Mouse (Mus musculus): ENCODE data around the gene Sgta. TPM values are rescaled to one million over a fixed set of nuclear protein-coding genes. Genes with fewer than 3 reads are reported as not detected.
"Not testable (repeated sequence)": the region's sequence is repeated elsewhere in the genome, so short reads cannot be mapped to it uniquely, and the experiment has no call there.

Sgta gene
- polyA plus RNA-seq, 1 experiment from 2014 or later: 152 TPM

DNA sequence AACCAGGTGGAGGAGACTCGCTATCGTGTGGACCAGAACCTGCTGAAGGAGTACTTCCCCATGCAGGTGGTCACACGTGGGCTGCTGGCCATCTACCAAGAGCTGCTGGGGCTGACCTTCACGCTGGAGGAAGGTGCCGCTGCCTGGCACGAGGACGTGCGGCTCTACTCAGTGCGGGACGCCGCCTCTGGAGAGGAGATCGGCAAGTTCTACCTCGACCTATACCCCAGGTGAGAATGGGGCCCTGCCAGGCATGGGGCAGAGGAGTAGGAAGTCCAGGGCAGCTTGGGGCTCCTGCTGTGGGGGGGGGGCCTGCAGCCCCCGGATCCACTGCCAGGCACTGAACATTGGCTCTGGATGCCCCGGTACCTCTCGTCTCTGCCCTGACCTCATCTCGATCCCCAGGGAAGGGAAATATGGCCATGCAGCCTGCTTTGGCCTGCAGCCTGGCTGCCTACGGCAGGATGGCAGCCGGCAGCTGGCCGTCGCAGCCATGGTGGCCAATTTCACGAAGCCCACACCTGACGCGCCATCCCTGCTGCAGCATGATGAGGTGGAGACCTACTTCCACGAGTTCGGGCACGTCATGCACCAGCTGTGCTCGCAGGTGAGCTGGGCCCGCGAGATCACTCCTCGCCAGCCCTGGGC, 20.2 kb upstream of the Sgta start:
- Histone ChIP-seq H3K4me3 (no peak overlapping the region), H3K36me3 (peaks cover 71% of the 10 kb centered on the region), H3K9me3 (replicated peaks) (no peaks in the 10 kb centered on the region), H3K27me3 (replicated peaks) (no peaks in the 10 kb centered on the region), H3K4me1 (replicated peaks) (no peaks in the 10 kb centered on the region), H3K27ac (ENCODE audit: poor library complexity, severe bottlenecking) (no peak overlapping the region), H3K9ac (no peak overlapping the region), H3K4me2 (no peak overlapping the region)
- WGBS: 94% methylated on average over 31 of the region's 31 CpGs
- ATAC-seq (ENCODE audit: insufficient number of reproducible peaks, low FRiP score): no peak

DNA sequence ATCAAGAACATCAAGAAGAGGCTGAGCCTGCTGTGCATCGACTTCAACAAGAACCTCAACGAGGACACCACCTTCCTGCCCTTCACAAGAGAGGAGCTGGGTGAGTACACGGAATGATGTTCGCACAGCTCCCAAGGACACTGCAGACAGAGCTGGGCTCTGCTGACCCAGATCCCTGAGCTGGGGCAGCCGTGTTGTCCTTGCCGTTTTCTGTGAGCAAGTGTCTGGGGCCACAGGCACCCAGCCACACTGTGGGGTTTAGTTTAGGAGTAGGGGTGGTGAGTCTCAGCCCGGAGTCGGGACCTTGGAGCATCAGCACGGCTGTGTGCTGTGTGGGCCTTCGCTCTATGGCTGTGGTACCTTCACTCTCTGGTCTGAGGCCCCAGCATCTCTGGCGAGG, 17.9 kb upstream of the Sgta start:
- Histone ChIP-seq H3K27ac (ENCODE audit: poor library complexity, severe bottlenecking) (no peak overlapping the region), H3K9ac (no peak overlapping the region), H3K36me3 (peaks cover 90% of the 10 kb centered on the region), H3K4me3 (no peak overlapping the region), H3K4me2 (no peak overlapping the region), H3K27me3 (replicated peaks) (no peaks in the 10 kb centered on the region), H3K9me3 (replicated peaks) (no peaks in the 10 kb centered on the region), H3K4me1 (replicated peaks) (no peaks in the 10 kb centered on the region)
- WGBS: 87% methylated on average over 11 of the region's 11 CpGs
- ATAC-seq (ENCODE audit: insufficient number of reproducible peaks, low FRiP score): no peak

DNA sequence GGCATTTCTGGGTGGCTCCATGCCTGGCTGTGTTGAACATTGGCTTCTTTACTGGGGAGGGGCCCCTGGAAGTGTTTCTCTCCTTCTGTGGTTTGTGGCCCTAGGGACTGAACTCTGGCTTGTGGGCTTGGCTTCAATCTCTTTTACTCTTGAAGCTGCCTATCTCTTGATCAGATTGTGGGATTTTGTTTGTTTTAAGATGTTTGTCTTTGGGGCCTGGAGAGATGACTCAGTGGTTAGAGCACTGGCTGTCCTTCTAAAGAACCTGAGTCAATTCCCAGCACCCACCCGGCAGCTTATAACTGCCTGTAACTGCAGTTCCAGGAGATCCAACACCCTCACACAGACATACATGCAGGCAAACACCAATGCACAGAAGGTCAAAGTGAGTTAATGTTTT, 16.4 kb upstream of the Sgta start:
- no peaks in the 10 kb centered on the region for H3K27me3 ChIP-seq (replicated peaks)
- WGBS: 77% methylated on average over 1 of the region's 1 CpGs
- no peak overlapping the region for H3K9ac ChIP-seq
- no peak overlapping the region for H3K27ac ChIP-seq (ENCODE audit: poor library complexity, severe bottlenecking)
- H3K36me3 ChIP-seq: peaks cover 82% of the 10 kb centered on the region
- H3K4me2 ChIP-seq: no peak overlapping the region
- ATAC-seq (ENCODE audit: insufficient number of reproducible peaks, low FRiP score): no peak
- no peaks in the 10 kb centered on the region for H3K9me3 ChIP-seq (replicated peaks)
- no peaks in the 10 kb centered on the region for H3K4me1 ChIP-seq (replicated peaks)
- no peak overlapping the region for H3K4me3 ChIP-seq

DNA sequence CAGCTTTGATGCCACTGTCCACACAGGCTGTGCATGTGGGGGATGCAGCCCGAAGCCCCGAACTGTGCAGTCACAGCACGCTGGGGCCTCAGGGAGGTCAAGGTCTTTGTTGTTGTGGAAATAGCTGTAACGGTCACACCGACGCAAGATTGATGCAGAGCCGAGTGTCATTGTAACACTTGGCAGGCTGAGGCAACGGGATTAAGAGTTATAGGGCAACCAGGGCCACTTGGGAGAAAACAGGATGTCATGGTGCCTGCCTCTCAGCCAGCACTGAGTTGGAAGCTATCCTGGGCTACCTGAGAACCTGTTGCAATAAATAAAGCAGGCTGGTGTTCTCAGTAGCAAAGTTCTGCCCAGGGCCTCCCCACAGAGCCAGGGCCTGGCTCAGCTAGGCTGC, 15.8 kb upstream of the Sgta start:
- WGBS: 86% methylated on average over 8 of the region's 8 CpGs
- ATAC-seq (ENCODE audit: insufficient number of reproducible peaks, low FRiP score): no peak
- Histone ChIP-seq H3K4me3 (no peak overlapping the region), H3K27ac (ENCODE audit: poor library complexity, severe bottlenecking) (no peak overlapping the region), H3K9me3 (replicated peaks) (no peaks in the 10 kb centered on the region), H3K4me2 (no peak overlapping the region), H3K36me3 (peaks cover 76% of the 10 kb centered on the region), H3K4me1 (replicated peaks) (peaks cover 4% of the 10 kb centered on the region), H3K27me3 (replicated peaks) (no peaks in the 10 kb centered on the region), H3K9ac (no peak overlapping the region)

DNA sequence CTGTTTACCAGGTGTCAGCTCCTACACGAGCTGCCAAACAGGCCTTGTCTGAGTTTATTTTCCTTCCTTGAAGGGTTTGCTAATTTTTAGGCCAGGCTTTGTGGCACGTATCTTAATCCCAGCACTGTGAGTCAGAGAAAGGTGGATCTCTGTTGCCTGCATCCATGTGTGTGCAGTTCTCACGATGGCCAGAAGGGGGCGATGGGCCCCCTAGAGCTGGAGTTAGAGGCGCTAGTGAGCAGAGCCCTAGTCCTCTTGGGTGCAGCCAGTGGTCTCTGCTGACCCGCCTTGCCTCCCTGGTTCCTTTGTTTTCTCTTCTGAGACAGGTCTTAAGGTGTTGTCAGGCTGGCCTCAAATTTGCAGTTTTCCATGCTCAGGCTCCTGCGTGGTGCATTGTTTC, 13.5 kb upstream of the Sgta start:
- H3K9me3 ChIP-seq (replicated peaks): no peaks in the 10 kb centered on the region
- no peak for ATAC-seq (ENCODE audit: insufficient number of reproducible peaks, low FRiP score)
- no peak overlapping the region for H3K4me2 ChIP-seq
- H3K4me3 ChIP-seq: no peak overlapping the region
- peaks cover 53% of the 10 kb centered on the region for H3K36me3 ChIP-seq
- H3K27ac ChIP-seq (ENCODE audit: poor library complexity, severe bottlenecking): no peak overlapping the region
- 67% methylated on average over 7 of the region's 7 CpGs for WGBS
- H3K9ac ChIP-seq: no peak overlapping the region
- H3K27me3 ChIP-seq (replicated peaks): no peaks in the 10 kb centered on the region
- peaks cover 15% of the 10 kb centered on the region for H3K4me1 ChIP-seq (replicated peaks)

DNA sequence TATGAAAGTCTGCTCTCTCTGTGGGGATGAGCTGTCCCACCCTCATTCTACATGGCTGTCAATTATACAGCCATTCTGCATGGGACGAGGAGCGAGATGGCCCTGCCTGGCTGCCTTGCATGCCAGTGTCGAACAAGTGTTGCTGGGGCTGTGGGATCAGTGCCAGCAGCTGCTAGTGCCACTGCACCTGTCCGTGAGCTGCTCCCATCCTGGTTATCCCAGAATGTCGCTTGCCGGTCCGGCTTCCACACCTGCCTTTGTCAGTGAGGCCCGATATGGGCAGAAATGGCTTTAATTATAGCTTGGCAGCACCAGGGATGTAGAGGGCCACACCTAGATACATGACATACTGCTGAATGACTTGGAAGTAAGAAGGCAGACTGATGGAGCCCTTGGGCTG, 12.3 kb upstream of the Sgta start:
- Histone ChIP-seq H3K4me2 (no peak overlapping the region), H3K27ac (ENCODE audit: poor library complexity, severe bottlenecking) (no peak overlapping the region), H3K4me1 (replicated peaks) (peaks cover 15% of the 10 kb centered on the region), H3K9me3 (replicated peaks) (no peaks in the 10 kb centered on the region), H3K9ac (no peak overlapping the region), H3K4me3 (no peak overlapping the region), H3K27me3 (replicated peaks) (no peaks in the 10 kb centered on the region), H3K36me3 (peaks cover 42% of the 10 kb centered on the region)
- no peak for ATAC-seq (ENCODE audit: insufficient number of reproducible peaks, low FRiP score)
- WGBS: 93% methylated on average over 8 of the region's 8 CpGs

DNA sequence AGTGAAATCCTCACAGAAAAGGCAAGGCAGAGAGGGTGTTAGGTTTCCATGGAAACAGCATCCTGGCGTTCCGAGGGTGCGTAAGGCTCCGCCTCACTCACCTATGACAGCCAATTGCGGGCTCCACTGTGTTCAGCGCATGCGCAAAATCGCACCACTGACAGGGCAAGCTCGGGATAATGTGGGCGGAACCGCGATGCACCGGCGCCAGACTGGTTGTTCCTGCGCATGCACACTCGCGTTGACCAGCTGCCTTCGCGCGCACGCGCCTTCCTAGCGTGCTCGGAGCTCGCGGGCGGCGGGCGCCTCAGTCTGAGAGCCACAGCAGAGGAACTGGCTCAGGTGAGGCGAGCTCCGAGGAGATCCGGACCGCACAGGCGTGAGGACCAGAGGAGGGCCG, 9.9 kb upstream of the Sgta start, which contains the start of gene Thop1:
Gene Thop1 (plus strand): TSS at position 200 of the 400 bp plus-strand sequence.
- Histone ChIP-seq H3K4me2 (peak within 1 kb of the TSS; percentile 77), H3K4me1 (replicated peaks) (peaks cover 15% of the 10 kb centered on the region), H3K36me3 (peaks cover 22% of the 10 kb centered on the region), H3K9me3 (replicated peaks) (no peaks in the 10 kb centered on the region), H3K27ac (ENCODE audit: poor library complexity, severe bottlenecking) (no peak within 1 kb of the TSS; the same call in 1 of the 2 replicates), H3K9ac (peak within 1 kb of the TSS; percentile 85), H3K27me3 (replicated peaks) (no peaks in the 10 kb centered on the region), H3K4me3 (peak within 1 kb of the TSS; percentile 75)
- whole genome bisulfite sequencing: under 1% methylated on average over 35 of the region's 35 CpGs
- peak; percentile 95 for ATAC-seq (ENCODE audit: insufficient number of reproducible peaks, low FRiP score)

DNA sequence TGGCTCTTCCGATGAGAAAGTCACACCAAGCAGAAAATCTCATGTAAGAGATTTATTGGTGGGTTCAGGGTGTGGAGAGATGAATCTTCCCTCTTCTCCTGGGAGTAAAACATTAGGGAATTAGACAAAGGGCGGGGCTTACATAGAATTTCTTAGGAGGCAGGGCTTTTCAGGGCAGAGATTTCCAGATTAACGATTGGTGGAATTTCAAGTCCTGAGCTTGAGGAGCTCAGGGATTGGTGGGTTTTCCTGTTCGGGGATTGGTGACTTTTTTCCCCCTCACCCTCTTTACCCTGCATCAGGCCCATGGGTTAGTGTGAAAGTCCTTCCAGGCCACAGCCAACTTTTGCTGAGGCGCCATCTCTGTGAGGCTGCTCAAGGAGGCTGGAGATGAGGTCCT, 8.7 kb upstream of the Sgta start:
- H3K4me1 ChIP-seq (replicated peaks): peaks cover 15% of the 10 kb centered on the region
- 61% methylated on average over 5 of the region's 5 CpGs for WGBS

DNA sequence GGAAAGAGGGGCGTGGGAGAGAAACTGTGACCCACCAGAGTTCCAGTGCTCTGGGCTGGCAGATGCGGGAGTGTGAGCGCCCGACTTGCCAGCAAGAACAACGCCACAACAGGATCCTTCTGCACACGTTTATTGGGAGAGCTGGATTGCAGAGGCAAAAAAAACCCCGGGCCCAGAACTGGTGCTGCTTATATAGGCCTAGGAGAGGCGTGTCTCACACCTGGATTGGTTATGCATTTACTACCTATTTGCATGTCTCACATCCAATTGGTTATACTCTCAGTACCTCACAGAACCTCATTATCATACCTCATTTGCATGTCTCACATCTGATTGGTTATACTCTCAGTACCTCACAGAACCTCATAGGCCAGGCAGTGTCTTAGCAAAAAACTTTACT, 4.5 kb upstream of the Sgta start:
- H3K9me3 ChIP-seq (replicated peaks); H3K4me2 ChIP-seq; H3K27me3 ChIP-seq (replicated peaks); H3K4me1 ChIP-seq (replicated peaks); H3K27ac ChIP-seq (ENCODE audit: poor library complexity, severe bottlenecking); H3K36me3 ChIP-seq; H3K9ac ChIP-seq; ATAC-seq (ENCODE audit: insufficient number of reproducible peaks, low FRiP score); H3K4me3 ChIP-seq: not testable (repeated sequence)
- 84% methylated on average over 8 of the region's 8 CpGs for WGBS

More for the DNA sequence above, 8.7 kb upstream of the Sgta start:
- Histone ChIP-seq H3K9ac (no peak overlapping the region), H3K36me3 (peaks cover 10% of the 10 kb centered on the region), H3K9me3 (replicated peaks) (no peaks in the 10 kb centered on the region), H3K27ac (ENCODE audit: poor library complexity, severe bottlenecking) (no peak overlapping the region), H3K27me3 (replicated peaks) (no peaks in the 10 kb centered on the region), H3K4me3 (no peak overlapping the region), H3K4me2 (no peak overlapping the region)
- no peak for ATAC-seq (ENCODE audit: insufficient number of reproducible peaks, low FRiP score)

DNA sequence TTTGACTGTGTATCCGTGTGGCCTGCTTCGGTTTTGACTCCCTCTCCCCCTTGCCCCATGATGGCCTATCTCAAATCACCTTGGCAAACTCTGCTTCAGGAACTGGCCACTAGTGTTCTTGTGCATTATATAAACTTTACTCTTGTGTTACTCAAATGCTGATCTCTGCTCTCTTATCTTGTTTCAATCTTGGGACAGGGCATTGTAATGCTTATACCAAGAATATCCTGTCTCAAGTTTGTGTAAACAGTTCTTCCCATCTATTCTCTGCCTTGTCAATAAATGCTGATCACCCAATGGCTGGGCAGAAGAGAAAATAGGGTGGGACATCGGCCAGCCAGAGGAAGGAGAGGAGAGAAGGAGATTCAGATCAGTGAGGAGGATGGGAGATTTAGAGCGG, 2.7 kb upstream of the Sgta start:
- H3K4me3 ChIP-seq: no peak overlapping the region
- no peak overlapping the region for H3K4me2 ChIP-seq
- no peak for ATAC-seq (ENCODE audit: insufficient number of reproducible peaks, low FRiP score)
- peaks cover 19% of the 10 kb centered on the region for H3K4me1 ChIP-seq (replicated peaks)
- no peaks in the 10 kb centered on the region for H3K36me3 ChIP-seq
- WGBS: 59% methylated on average over 4 of the region's 4 CpGs
- no peaks in the 10 kb centered on the region for H3K27me3 ChIP-seq (replicated peaks)
- H3K9ac ChIP-seq: no peak overlapping the region
- no peaks in the 10 kb centered on the region for H3K9me3 ChIP-seq (replicated peaks)
- no peak overlapping the region for H3K27ac ChIP-seq (ENCODE audit: poor library complexity, severe bottlenecking)

DNA sequence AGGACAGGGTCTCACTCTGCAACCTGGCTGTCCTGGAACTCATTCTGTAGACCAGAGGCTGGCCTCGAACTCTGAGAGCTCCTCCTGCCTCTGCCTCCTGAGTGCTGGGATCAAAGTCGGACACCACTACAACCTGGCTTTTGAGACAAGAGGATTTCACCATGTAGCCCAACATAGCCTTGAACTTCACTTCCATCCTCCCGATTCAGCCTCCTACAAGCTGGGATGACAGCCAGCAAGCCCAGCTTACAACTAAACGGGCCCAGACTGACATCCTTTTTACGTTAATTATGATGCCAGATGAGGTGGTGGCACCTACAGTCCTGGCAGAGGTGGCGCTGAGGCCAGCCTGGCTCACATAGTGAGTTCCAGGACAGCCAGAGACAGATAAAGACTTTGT, 1.1 kb downstream of the Sgta start:
- peak overlapping the region; percentile 87 for H3K9ac ChIP-seq
- no peak overlapping the region for H3K27ac ChIP-seq (ENCODE audit: poor library complexity, severe bottlenecking)
- H3K4me2 ChIP-seq: peak overlapping the region; percentile 79
- no peak for ATAC-seq (ENCODE audit: insufficient number of reproducible peaks, low FRiP score)
- peak overlapping the region; percentile 90 for H3K4me3 ChIP-seq
- WGBS: 82% methylated on average over 6 of the region's 6 CpGs
- no peaks in the 10 kb centered on the region for H3K27me3 ChIP-seq (replicated peaks)
- H3K4me1 ChIP-seq (replicated peaks): peaks cover 40% of the 10 kb centered on the region
- no peaks in the 10 kb centered on the region for H3K9me3 ChIP-seq (replicated peaks)
- 0 out of 2 replicates have a peak, but pooled peaks cover under 1% of the 10 kb centered on the region for H3K36me3 ChIP-seq
